Mouse (Mus musculus) neutrophil, adult 5-6 weeks (primary cell): Measurements from ENCODE around the gene Dmwd. TPM values are rescaled to one million over a fixed set of nuclear protein-coding genes. Genes with fewer than 3 reads are reported as not detected.

Experiments used
- ATAC-seq: fragments of 151-379, 151-347 bp; 2 replicates; pipeline ENCODE4 v1.8.0; 2017; ENCODE audit warnings: mild to moderate bottlenecking, moderate TSS enrichment; ENCODE audit not compliant: insufficient number of reproducible peaks, poor library complexity, low FRiP score, severe bottlenecking; ENCODE audit errors: extremely low read depth
- total RNA-seq: library from RNA; stranded (forward); fragments of 200-1000 nt; gene quantifications from 2 replicates; pipeline ENCODE4 v1.2.3, GENCODE M21; 2017

Dmwd gene
- 3.1 and 3.4 TPM in 2 replicates for total RNA-seq

DNA sequence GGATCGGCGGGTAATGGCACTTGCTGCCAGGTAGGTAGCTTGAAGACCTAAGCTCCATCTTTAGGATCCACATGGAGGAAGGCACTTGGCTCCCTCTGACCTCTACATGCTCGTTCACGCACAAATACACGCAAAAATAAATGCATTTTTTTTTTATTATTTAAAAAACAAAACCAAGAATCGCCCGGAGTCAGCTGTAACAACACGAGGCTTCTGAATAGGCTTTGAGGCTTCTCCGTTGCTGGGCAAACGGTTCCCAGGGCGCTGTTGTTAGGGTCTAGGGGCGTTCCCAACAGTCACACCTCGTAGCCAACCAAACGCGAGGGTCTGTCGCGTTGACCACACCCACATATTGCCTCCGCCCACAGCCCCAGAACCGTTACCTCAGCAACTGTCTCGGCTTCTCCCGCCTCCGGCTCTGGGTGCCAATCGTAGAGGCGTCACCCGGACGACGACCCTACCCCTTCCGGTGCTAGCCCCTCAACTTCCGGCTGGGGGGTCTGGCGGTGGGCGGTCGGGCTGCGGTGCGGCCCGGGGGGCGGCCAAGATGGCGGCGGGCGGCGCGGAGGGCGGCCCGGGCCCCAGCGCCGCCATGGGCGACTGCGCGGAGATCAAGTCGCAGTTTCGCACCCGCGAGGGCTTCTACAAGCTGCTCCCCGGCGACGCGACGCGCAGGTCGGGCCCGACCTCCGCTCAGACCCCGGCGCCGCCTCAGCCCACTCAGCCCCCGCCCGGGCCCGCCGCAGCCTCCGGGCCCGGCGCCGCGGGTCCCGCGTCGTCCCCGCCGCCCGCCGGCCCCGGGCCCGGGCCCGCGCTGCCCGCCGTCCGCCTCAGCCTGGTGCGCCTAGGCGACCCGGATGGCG, at the start of gene Dmwd:
Dmwd (plus strand) TSS at position 505 of the 863 bp plus-strand sequence.
- ATAC-seq: peak; percentile 37; the same call in 1 of the 2 replicates

DNA sequence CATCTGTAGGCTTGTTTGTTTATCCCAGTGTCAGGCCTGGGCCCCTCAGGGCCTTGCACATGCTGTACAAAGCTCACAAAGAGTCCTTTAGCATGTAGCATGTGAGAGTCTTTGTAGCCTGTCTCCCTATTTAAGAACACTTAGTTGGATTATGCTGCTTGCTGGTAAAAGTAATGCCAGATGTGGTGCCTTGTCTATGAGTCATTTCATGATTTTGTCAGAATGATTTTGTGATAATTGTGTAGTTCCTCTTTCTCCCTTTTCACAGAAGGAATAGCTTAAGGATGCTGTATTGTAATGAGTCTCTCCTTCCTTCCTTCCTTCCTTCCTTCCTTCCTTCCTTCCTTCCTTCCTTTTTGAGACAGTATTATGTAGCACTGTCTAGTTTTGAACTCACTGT, 48.0 kb upstream of the Dmwd start:
- no peak for ATAC-seq

DNA sequence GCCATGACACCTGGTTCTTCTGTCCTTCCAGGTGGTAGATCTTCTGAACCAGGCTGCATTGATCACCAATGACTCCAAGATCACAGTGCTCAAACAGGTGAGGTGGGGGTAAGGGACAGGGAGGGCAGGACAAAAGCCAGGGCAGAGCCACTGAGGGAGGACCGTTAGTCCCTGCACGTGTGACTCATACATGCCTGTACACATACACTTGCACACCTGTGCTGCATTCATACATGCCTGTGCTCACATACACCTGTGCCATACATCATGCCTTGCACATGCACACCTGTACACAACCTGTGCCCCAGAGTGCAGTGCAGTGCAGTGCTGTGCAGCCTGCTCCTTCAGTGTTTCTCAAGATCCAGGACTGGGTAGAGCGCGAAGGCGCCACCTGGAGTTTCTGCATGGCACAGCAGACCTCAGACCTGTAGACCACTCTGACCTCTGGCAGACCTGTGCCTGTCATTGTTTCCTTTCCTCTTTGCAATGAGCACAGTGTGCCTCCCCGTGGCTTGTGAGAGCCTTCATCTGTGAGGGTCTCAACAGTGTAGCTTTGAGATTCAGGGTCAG, 46.9 kb upstream of the Dmwd start:
- ATAC-seq: peak; percentile 58

DNA sequence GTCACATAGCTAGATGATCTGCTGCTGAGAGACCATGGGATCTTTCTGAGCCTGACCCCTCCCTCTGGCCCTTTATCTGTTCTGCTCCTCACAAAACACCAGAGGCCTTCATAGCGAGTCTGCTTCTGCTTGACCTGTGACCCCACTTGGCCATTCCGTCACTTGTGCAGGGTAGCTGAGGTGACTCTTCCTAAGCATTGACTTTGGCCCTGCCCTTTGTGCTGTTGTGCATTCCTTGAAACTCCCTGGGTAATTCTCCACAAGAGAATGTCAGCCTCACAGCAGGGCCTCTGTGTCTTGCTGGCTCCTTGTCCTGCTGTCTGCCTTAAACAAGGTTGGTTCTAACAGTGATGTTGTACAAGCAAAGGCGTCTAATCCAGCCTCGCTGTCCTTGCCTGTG, 44.4 kb upstream of the Dmwd start:
- no peak for ATAC-seq

DNA sequence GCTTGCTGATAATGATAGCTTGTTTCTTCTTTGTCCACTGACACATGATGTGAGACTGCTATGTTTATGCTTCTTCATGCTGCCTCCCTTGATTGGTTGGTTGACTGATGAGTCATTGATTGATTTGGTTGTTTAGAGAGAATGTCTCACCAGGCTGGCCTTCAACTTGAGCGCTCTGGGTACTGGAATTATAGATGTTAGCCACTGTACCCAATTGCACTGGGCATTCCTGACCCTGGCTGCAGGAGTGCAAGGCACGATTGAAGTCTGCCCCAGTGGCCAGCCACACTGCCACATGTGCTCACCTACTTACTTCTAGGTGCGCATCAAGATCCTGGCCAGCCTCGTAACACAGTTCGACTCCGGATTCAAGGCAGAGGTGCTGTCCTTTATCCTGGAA, 31.4 kb upstream of the Dmwd start:
- no peak for ATAC-seq

DNA sequence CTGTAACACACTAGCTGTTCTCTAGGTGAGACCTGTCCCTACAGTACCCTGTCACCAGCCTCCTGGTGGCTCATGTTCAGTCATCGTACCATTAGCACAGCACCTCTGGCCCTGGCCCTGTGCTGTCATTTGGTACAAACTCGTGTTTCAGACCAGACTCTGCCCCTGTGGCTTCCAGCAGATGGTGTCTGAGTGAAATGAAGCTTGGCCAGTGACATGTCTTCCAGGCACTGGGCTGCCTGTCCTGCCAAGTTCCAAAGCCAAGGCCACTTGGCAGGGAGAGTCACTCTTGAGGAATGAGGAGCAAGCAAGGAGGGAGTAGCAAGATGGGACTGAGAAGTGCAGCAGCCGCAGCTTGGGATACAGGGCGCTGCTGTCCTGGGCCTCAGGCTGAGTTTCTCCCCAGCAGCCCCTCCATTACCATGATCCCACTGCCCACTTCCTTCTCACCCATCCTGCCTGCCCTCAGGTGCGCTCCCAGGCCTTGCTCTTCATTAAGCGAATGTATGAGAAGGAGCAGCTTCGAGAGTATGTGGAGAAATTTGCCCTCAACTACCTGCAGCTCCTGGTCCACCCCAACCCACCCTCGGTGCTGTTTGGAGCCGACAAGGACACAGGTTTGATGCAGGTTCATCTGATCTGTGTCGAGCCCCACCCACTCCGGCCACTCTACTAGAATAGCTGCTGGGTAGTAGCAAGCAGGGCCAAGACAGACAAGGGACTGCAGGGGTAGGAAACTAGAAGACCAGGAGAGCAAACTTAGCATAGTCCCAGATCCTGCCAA, 29.5 kb upstream of the Dmwd start:
- ATAC-seq: no peak

DNA sequence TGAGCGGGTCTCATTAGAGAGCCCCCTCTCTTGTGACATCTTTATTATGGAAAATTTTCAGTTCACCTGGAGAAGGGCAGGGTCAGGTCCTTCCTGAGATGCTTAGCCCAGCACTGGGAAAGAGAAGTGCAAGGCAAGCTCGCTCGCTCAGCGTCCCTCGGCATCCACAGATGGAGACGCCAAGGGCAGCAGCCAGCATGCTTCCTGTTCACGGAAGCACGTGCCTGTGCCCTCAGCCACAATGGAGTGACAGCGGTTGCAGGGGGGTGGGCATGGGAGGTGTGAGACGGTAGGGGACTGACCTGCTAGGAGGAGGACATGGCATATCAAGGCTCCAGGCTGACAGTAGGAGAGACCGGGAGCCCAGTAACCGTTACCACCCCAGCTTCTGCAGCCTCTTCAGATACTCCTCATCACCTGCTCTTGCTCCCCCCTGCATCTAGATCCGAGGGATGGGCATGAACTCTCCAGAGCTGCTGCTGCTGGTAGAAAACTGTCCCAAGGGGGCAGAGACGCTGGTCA, 28.0 kb upstream of the Dmwd start:
- no peak for ATAC-seq

- no peak for ATAC-seq
Measured at GRCm38 (mm10) chr7:19049252-19049651, 26.8 kb upstream of the Dmwd start.

- no peak for ATAC-seq
Measured at GRCm38 (mm10) chr7:19050172-19050571, 25.9 kb upstream of the Dmwd start.

DNA sequence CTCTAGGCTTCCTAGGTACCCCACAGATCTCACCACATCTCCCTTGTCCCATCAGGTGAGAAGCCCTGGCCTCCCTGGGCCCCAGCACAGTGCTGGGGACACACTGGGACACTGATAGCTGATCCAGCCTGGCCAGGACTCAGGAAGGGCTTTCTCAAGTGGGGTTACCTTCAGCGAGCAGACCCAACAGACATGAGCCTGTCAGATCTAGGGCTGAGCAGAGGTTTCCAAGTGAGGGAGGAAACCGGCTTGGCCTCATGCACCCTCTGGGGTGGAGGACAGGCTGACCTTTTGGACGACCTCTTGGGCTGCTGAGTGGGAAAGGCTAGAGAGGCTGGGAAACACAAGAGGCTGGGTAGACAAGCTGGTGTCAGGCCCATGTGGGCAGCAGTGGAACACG, 24.9 kb upstream of the Dmwd start:
- ATAC-seq: no peak

GRCm38 (mm10) chr7:19052345-19053135, 23.5 kb upstream of the Dmwd start:
- ATAC-seq: no peak

DNA sequence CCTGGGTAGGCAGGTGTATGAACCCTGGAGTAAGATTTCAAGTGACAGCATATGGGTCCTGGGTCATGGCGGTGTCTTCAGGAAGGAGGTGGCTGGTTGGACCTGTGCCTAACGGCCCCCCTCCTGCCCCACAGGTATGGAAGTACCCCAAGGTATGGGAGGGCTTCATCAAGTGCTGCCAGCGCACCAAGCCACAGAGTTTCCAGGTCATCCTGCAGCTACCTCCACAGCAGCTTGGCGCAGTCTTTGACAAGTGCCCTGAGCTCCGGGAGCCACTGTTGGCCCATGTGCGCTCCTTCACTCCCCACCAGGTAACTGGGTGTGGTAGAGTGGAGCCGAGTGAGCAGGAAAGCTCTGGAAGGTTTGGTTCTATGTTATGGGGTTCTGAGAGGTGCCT, 22.9 kb upstream of the Dmwd start:
- no peak for ATAC-seq

- ATAC-seq: no peak
Measured at GRCm38 (mm10) chr7:19054047-19054776, 21.8 kb upstream of the Dmwd start, which contains the start of gene Rsph6a. Gene Rsph6a, plus strand, starts transcription at chr7:19054690.

DNA sequence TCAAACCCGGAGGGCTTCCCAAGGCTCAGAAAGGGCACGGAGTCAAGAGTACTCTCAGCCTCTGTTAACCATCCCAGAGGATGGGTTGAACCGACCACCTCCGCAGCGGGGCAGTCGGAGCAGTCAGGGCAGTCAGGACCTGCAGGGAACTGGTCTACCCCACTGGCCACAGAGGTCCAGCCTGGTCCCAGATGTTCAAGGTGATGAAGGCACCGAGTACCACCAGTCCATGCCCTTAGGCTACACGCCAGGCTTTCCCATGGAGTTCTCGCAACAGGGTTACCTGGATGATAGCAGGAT, 21.3 kb upstream of the Dmwd start:
- ATAC-seq: no peak

DNA sequence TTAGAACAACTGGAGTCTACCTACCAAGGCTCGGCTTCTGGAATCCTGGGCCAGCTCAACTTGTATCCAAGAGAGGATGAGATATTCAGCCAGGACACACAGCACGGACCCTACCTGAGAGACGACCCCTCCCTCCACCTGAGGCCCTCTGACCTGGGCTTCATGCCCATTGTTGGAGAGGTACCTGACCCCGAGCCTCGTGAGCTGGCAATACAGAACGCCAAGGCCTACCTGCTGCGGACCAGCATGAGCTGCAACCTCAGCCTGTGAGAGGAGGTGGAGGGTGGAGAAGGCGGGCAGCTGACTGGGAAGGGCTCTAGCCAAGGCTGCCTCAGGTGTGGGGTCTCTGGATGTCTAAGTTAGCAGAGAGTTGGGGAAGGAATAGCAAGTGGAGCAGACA, 20.9 kb upstream of the Dmwd start:
- ATAC-seq: no peak

GRCm38 (mm10) chr7:19057405-19057804, 18.6 kb upstream of the Dmwd start:
- no peak for ATAC-seq

DNA sequence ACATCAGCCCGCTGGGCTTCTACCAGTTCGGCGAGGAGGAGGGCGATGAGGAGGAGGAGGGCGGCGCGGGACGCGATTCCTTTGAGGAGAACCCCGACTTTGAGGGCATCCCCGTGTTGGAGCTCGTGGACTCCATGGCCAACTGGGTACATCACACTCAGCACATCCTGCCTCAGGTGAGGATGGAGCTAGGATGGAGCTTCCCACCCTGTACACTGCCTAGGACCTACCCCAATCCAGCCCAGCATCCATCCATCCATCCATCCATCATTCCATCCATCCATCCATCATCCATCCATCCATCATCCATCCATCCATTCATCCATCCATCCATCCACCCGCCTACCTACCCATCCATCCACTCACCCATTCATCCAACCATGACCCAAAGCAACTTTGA, 10.1 kb upstream of the Dmwd start:
- no peak for ATAC-seq

- ATAC-seq: no peak
Measured at GRCm38 (mm10) chr7:19067063-19067462, 9.0 kb upstream of the Dmwd start.
